Mouse (Mus musculus): ENCODE results near the gene Rab36. TPM values are rescaled to one million over a fixed set of nuclear protein-coding genes. Genes with fewer than 3 reads are reported as not detected.

Rab36 gene
- 8.6 and 8.8 TPM in 2 replicates for polyA plus RNA-seq (2014; fragmentation: Nextera tagmentation; extraction: Ambion mirVana)

GRCm38 (mm10) chr10:75036883-75037379, at the start of gene Rab36:
Gene Rab36, plus strand, starts transcription at chr10:75037058.
- Histone ChIP-seq H3K4me3 (ENCODE audit: low read depth, low read length) (peak within 1 kb of the TSS; percentile 33), H3K4me2 (ENCODE audit: low read depth) (peak within 1 kb of the TSS; percentile 76), H3K27ac (ENCODE audit: low read depth, low read length) (peak within 1 kb of the TSS; percentile 80), H3K9me3 (ENCODE audit: control insufficient read depth, low read length) (no peaks in the 10 kb centered on the region), H3K27me3 (ENCODE audit: control insufficient read depth, insufficient read depth, low read length) (no peaks in the 10 kb centered on the region), H3K36me3 (ENCODE audit: control insufficient read depth, insufficient read depth, low read length) (no peaks in the 10 kb centered on the region), H3K4me1 (ENCODE audit: control insufficient read depth, insufficient read depth, low read length) (peaks cover 21% of the 10 kb centered on the region), H3K9ac (ENCODE audit: low read length) (peak within 1 kb of the TSS; percentile 69)
- peak; percentile 96 for ATAC-seq (ENCODE audit: insufficient read depth, low FRiP score, low TSS enrichment)
- peak; percentile 99 for DNase-seq (ENCODE audit: low spot score)
- WGBS: under 1% methylated on average over 36 of the region's 36 CpGs

- no peak overlapping the region for H3K4me2 ChIP-seq (ENCODE audit: low read depth)
- WGBS: 75% methylated on average over 14 of the region's 14 CpGs
- no peak overlapping the region for H3K27ac ChIP-seq (ENCODE audit: low read depth, low read length)
- DNase-seq (ENCODE audit: low spot score): no peak
- H3K27me3 ChIP-seq (ENCODE audit: control insufficient read depth, insufficient read depth, low read length): no peaks in the 10 kb centered on the region
- H3K9ac ChIP-seq (ENCODE audit: low read length): no peak overlapping the region
- no peaks in the 10 kb centered on the region for H3K4me1 ChIP-seq (ENCODE audit: control insufficient read depth, insufficient read depth, low read length)
- no peak for ATAC-seq (ENCODE audit: insufficient read depth, low FRiP score, low TSS enrichment)
- H3K4me3 ChIP-seq (ENCODE audit: low read depth, low read length): no peak overlapping the region
- H3K9me3 ChIP-seq (ENCODE audit: control insufficient read depth, low read length): no peaks in the 10 kb centered on the region
- H3K36me3 ChIP-seq (ENCODE audit: control insufficient read depth, insufficient read depth, low read length): no peaks in the 10 kb centered on the region; the same call in 1 of the 2 replicates
These were observed 49.0 kb upstream of the Rab36 start for GRCm38 (mm10) chr10:74987698-74988470.

- DNase-seq (ENCODE audit: low spot score) (no peak), ATAC-seq (ENCODE audit: insufficient read depth, low FRiP score, low TSS enrichment) (no peak)
- no peak overlapping the region for H3K9ac ChIP-seq (ENCODE audit: low read length)
- no peaks in the 10 kb centered on the region for H3K9me3 ChIP-seq (ENCODE audit: control insufficient read depth, low read length)
- no peaks in the 10 kb centered on the region for H3K27me3 ChIP-seq (ENCODE audit: control insufficient read depth, insufficient read depth, low read length)
- H3K36me3 ChIP-seq (ENCODE audit: control insufficient read depth, insufficient read depth, low read length): no peaks in the 10 kb centered on the region; the same call in 1 of the 2 replicates
- no peak overlapping the region for H3K4me2 ChIP-seq (ENCODE audit: low read depth)
- peaks cover 4% of the 10 kb centered on the region; the same call in 1 of the 2 replicates for H3K4me1 ChIP-seq (ENCODE audit: control insufficient read depth, insufficient read depth, low read length)
- no peak overlapping the region for H3K27ac ChIP-seq (ENCODE audit: low read depth, low read length)
- H3K4me3 ChIP-seq (ENCODE audit: low read depth, low read length): no peak overlapping the region
- WGBS: 71% methylated on average over 4 of the region's 4 CpGs
These were observed 47.0 kb upstream of the Rab36 start for GRCm38 (mm10) chr10:74989814-74990213.

- no peak for DNase-seq (ENCODE audit: low spot score)
- 0 out of 2 replicates have a peak overlapping the region, but pooled peaks have one; percentile 10 for H3K4me2 ChIP-seq (ENCODE audit: low read depth)
- 38% methylated on average over 26 of the region's 26 CpGs for WGBS
These were observed 46.1 kb upstream of the Rab36 start for GRCm38 (mm10) chr10:74990584-74991322.

GRCm38 (mm10) chr10:74994863-74995262, 42.0 kb upstream of the Rab36 start:
- ATAC-seq (ENCODE audit: insufficient read depth, low FRiP score, low TSS enrichment): no peak
- Histone ChIP-seq H3K27me3 (ENCODE audit: control insufficient read depth, insufficient read depth, low read length) (no peaks in the 10 kb centered on the region), H3K9ac (ENCODE audit: low read length) (no peak overlapping the region), H3K9me3 (ENCODE audit: control insufficient read depth, low read length) (no peaks in the 10 kb centered on the region), H3K4me1 (ENCODE audit: control insufficient read depth, insufficient read depth, low read length) (peaks cover 20% of the 10 kb centered on the region), H3K4me2 (ENCODE audit: low read depth) (no peak overlapping the region), H3K36me3 (ENCODE audit: control insufficient read depth, insufficient read depth, low read length) (no peaks in the 10 kb centered on the region; the same call in 1 of the 2 replicates), H3K4me3 (ENCODE audit: low read depth, low read length) (no peak overlapping the region), H3K27ac (ENCODE audit: low read depth, low read length) (no peak overlapping the region)
- WGBS: 10% methylated on average over 5 of the region's 5 CpGs
- DNase-seq (ENCODE audit: low spot score): no peak

More at GRCm38 (mm10) chr10:74990584-74991322, 46.1 kb upstream of the Rab36 start:
- ATAC-seq (ENCODE audit: insufficient read depth, low FRiP score, low TSS enrichment): no peak
- Histone ChIP-seq H3K4me3 (ENCODE audit: low read depth, low read length) (no peak overlapping the region), H3K36me3 (ENCODE audit: control insufficient read depth, insufficient read depth, low read length) (no peaks in the 10 kb centered on the region; the same call in 1 of the 2 replicates), H3K27me3 (ENCODE audit: control insufficient read depth, insufficient read depth, low read length) (no peaks in the 10 kb centered on the region), H3K9me3 (ENCODE audit: control insufficient read depth, low read length) (no peaks in the 10 kb centered on the region), H3K4me1 (ENCODE audit: control insufficient read depth, insufficient read depth, low read length) (peaks cover 13% of the 10 kb centered on the region), H3K9ac (ENCODE audit: low read length) (no peak overlapping the region), H3K27ac (ENCODE audit: low read depth, low read length) (no peak overlapping the region)

- Histone ChIP-seq H3K9me3 (ENCODE audit: control insufficient read depth, low read length) (no peaks in the 10 kb centered on the region), H3K4me1 (ENCODE audit: control insufficient read depth, insufficient read depth, low read length) (peaks cover 20% of the 10 kb centered on the region), H3K4me2 (ENCODE audit: low read depth) (peak overlapping the region; percentile 33), H3K4me3 (ENCODE audit: low read depth, low read length) (peak overlapping the region; percentile 13), H3K27ac (ENCODE audit: low read depth, low read length) (peak overlapping the region; percentile 50; the same call in 1 of the 2 replicates), H3K36me3 (ENCODE audit: control insufficient read depth, insufficient read depth, low read length) (no peaks in the 10 kb centered on the region; the same call in 1 of the 2 replicates), H3K27me3 (ENCODE audit: control insufficient read depth, insufficient read depth, low read length) (no peaks in the 10 kb centered on the region), H3K9ac (ENCODE audit: low read length) (peak overlapping the region; percentile 35; the same call in 1 of the 2 replicates)
- 0% methylated on average over 17 of the region's 17 CpGs for WGBS
- peak; percentile 67 for DNase-seq (ENCODE audit: low spot score)
- ATAC-seq (ENCODE audit: insufficient read depth, low FRiP score, low TSS enrichment): peak; percentile 59
These were observed 41.5 kb upstream of the Rab36 start for GRCm38 (mm10) chr10:74995377-74995776.

- no peak for DNase-seq (ENCODE audit: low spot score)
- Histone ChIP-seq H3K4me2 (ENCODE audit: low read depth) (no peak overlapping the region), H3K4me3 (ENCODE audit: low read depth, low read length) (no peak overlapping the region), H3K4me1 (ENCODE audit: control insufficient read depth, insufficient read depth, low read length) (peaks cover 4% of the 10 kb centered on the region; the same call in 1 of the 2 replicates), H3K36me3 (ENCODE audit: control insufficient read depth, insufficient read depth, low read length) (no peaks in the 10 kb centered on the region), H3K27me3 (ENCODE audit: control insufficient read depth, insufficient read depth, low read length) (no peaks in the 10 kb centered on the region), H3K27ac (ENCODE audit: low read depth, low read length) (no peak overlapping the region), H3K9ac (ENCODE audit: low read length) (no peak overlapping the region), H3K9me3 (ENCODE audit: control insufficient read depth, low read length) (no peaks in the 10 kb centered on the region)
- 87% methylated on average over 8 of the region's 8 CpGs for whole genome bisulfite sequencing
- no peak for ATAC-seq (ENCODE audit: insufficient read depth, low FRiP score, low TSS enrichment)
These were observed 35.5 kb upstream of the Rab36 start for GRCm38 (mm10) chr10:75001391-75001790.

DNA sequence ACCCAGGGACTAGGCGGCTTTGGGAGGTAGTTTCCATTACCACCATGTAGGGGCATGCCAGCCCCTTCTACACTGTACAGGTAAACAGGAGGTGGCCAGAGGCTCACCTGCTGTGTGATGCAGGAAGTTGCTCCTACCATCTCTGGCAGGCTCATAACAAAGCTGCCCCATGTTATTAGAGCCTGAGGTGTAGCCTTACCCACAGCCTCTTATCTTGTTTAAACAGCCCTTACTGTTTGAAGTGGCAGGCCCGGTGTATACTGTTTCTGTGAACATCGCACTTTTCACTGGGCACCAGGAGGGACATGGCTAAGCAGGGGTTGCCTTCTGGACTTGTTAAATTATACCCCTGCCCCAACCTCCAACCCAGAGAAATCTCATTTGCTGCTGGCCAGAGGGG, 32.8 kb upstream of the Rab36 start:
- H3K27me3 ChIP-seq (ENCODE audit: control insufficient read depth, insufficient read depth, low read length): no peaks in the 10 kb centered on the region
- peaks cover 12% of the 10 kb centered on the region for H3K4me1 ChIP-seq (ENCODE audit: control insufficient read depth, insufficient read depth, low read length)
- WGBS: 90% methylated on average over 3 of the region's 3 CpGs
- ATAC-seq (ENCODE audit: insufficient read depth, low FRiP score, low TSS enrichment) (no peak), DNase-seq (ENCODE audit: low spot score) (no peak)
- no peak overlapping the region for H3K27ac ChIP-seq (ENCODE audit: low read depth, low read length)
- H3K4me3 ChIP-seq (ENCODE audit: low read depth, low read length): no peak overlapping the region
- no peaks in the 10 kb centered on the region for H3K36me3 ChIP-seq (ENCODE audit: control insufficient read depth, insufficient read depth, low read length)
- H3K4me2 ChIP-seq (ENCODE audit: low read depth): no peak overlapping the region
- H3K9ac ChIP-seq (ENCODE audit: low read length): no peak overlapping the region
- no peaks in the 10 kb centered on the region for H3K9me3 ChIP-seq (ENCODE audit: control insufficient read depth, low read length)
